In the genomic region with DNA sequence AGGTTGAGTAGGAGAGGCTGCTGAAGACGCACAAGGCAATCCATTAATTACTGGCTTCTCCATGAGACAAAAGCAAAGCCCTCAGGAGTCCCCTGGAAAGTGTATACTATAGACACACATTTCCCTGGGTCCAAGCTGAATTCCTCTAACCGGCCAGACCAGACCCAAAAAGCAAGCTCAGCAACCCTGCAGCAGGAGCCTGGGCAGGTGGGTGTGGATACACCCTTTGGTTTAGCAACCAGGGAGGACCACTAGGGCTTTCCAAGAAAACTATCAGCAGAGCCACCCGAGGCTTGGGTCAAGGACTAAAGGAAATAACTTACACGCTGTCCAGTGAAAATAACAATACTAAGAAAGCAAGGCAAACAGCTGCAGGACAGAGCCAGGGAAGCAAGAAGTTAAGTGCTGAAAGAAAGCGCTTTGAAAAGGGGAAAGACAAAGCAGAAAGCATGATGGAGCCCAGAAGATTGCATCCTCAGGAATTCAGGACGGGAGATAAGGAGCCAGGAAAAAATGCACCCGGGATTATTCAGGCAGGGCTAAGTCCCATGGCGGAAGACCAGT, we compare ENCODE assay signal across 10 mouse cellular contexts. TPM values are rescaled to one million over a fixed set of nuclear protein-coding genes. Genes with fewer than 3 reads are reported as not detected.
DNase-seq lines count a peak whose midpoint lies in the region; ATAC-seq and TF ChIP-seq lines count a peak whose summit lies in the region.
"Had no signal": no experiment of that assay in that cellular context is flagged by ENCODE, and none has a peak within 500 bp of the region (broad histone marks: within the 10 kb centered on the region; RNA-seq: fewer than 3 reads in every experiment).

No protein-coding gene starts in this region.

- H3K4me3 ChIP-seq in heart, embryonic 12.5 days = peak overlapping the region; percentile 63
- 0 out of 2 replicates have a peak overlapping the region, but pooled peaks have one; percentile 64 for H3K4me3 ChIP-seq in brown adipose tissue, adult 24 weeks (ENCODE audit: insufficient read depth, low read depth, low read length)
- peak overlapping the region; percentile 59 for H3K4me3 ChIP-seq in heart, postnatal 0 days (ENCODE audit: low read depth, low read length)
- H3K4me3 ChIP-seq in midbrain, embryonic 10.5 days = peak overlapping the region; percentile 74
- no peak overlapping the region for H3K4me3 ChIP-seq in thymus, adult 2 months (ENCODE audit: control insufficient read depth, insufficient read depth, low read length)

- H3K4me2 ChIP-seq in heart, embryonic 12.5 days = peak overlapping the region; percentile 89
- H3K4me2 ChIP-seq in heart, postnatal 0 days (ENCODE audit: low read depth, low read length) = peak overlapping the region; percentile 91

- 0 out of 2 replicates have a peak, but pooled peaks cover 2% of the 10 kb centered on the region for H3K36me3 ChIP-seq in heart, embryonic 12.5 days
- no peaks in the 10 kb centered on the region for H3K36me3 ChIP-seq in heart, postnatal 0 days (replicated peaks; ENCODE audit: control insufficient read depth, insufficient read depth, low read length)
- peaks cover 6% of the 10 kb centered on the region; the same call in 1 of the 2 replicates for H3K36me3 ChIP-seq in midbrain, embryonic 10.5 days
- peaks cover 32% of the 10 kb centered on the region for H3K36me3 ChIP-seq in thymus, adult 2 months (ENCODE audit: control insufficient read depth, insufficient read depth, low read length)

- H3K9ac ChIP-seq in heart, embryonic 12.5 days = peak overlapping the region; percentile 59; the same call in 1 of the 2 replicates
- no peak overlapping the region for H3K9ac ChIP-seq in heart, postnatal 0 days (replicated peaks; ENCODE audit: low read depth, low read length)

- no peak for TF ChIP-seq EP300 in heart, postnatal 0 days (IDR thresholded peaks at IDR 0.05; ENCODE audit: low read depth)

- 15% methylated on average over 8 of the region's 8 CpGs for WGBS in heart, embryonic 12.5 days
- WGBS in heart, postnatal 0 days = 17% methylated on average over 8 of the region's 8 CpGs
- 10% methylated on average over 8 of the region's 8 CpGs for WGBS in midbrain, embryonic 10.5 days
- WGBS in thymus, adult 2 months = 88% methylated on average over 8 of the region's 8 CpGs

- no peak for ATAC-seq in heart, embryonic 12.5 days (ENCODE audit: insufficient number of reproducible peaks, low FRiP score)
- ATAC-seq in heart, postnatal 0 days (ENCODE audit: insufficient read depth, low read depth) = no peak
- ATAC-seq in erythroid progenitor cell, adult 5-6 weeks (replicated peaks; ENCODE audit: low FRiP score, poor library complexity, severe bottlenecking) = no peak

- H3K4me1 ChIP-seq in heart, embryonic 12.5 days (replicated peaks) = 0 out of 2 replicates have a peak, but pooled peaks cover 13% of the 10 kb centered on the region
- H3K4me1 ChIP-seq in brown adipose tissue, adult 24 weeks (ENCODE audit: control insufficient read depth, insufficient read depth, insufficient read length, low read length) = peaks cover 5% of the 10 kb centered on the region; the same call in 1 of the 2 replicates
- H3K4me1 ChIP-seq in heart, postnatal 0 days (ENCODE audit: control insufficient read depth, insufficient read depth) = peaks cover 10% of the 10 kb centered on the region; the same call in 1 of the 2 replicates
- peaks cover 18% of the 10 kb centered on the region for H3K4me1 ChIP-seq in midbrain, embryonic 10.5 days
- no peaks in the 10 kb centered on the region; the same call in 1 of the 2 replicates for H3K4me1 ChIP-seq in thymus, adult 2 months (replicated peaks; ENCODE audit: control insufficient read depth, insufficient read depth, low read length)

- no peak for TF ChIP-seq POLR2A in thymus, adult 2 months (IDR thresholded peaks at IDR 0.05; ENCODE audit: control insufficient read depth, extremely low read depth, insufficient read depth, low read length, poor library complexity)

- no peaks in the 10 kb centered on the region; the same call in 1 of the 2 replicates for H3K9me3 ChIP-seq in heart, embryonic 12.5 days (replicated peaks)
- no peaks in the 10 kb centered on the region for H3K9me3 ChIP-seq in heart, postnatal 0 days (replicated peaks; ENCODE audit: control insufficient read depth, low read length)
- no peaks in the 10 kb centered on the region for H3K9me3 ChIP-seq in midbrain, embryonic 10.5 days (replicated peaks)

- peaks cover 16% of the 10 kb centered on the region for H3K27me3 ChIP-seq in heart, embryonic 12.5 days (replicated peaks)
- peaks cover 11% of the 10 kb centered on the region for H3K27me3 ChIP-seq in heart, postnatal 0 days (ENCODE audit: control insufficient read depth, insufficient read depth, low read length)
- H3K27me3 ChIP-seq in midbrain, embryonic 10.5 days (ENCODE audit: low read depth, poor library complexity, severe bottlenecking) = peaks cover 38% of the 10 kb centered on the region
- H3K27me3 ChIP-seq in thymus, adult 2 months (ENCODE audit: control insufficient read depth, insufficient read depth, low read length) = no peaks in the 10 kb centered on the region
- H3K27me3 ChIP-seq: CH12.LX had no signal

- H3K27ac ChIP-seq in heart, embryonic 12.5 days (ENCODE audit: poor library complexity, severe bottlenecking) = no peak overlapping the region
- H3K27ac ChIP-seq in brown adipose tissue, adult 24 weeks (replicated peaks; ENCODE audit: low read depth, low read length) = no peak overlapping the region
- H3K27ac ChIP-seq in heart, postnatal 0 days (ENCODE audit: low read depth) = no peak overlapping the region
- H3K27ac ChIP-seq in midbrain, embryonic 10.5 days (replicated peaks) = peak overlapping the region; percentile 80
- no peak overlapping the region for H3K27ac ChIP-seq in thymus, adult 2 months (ENCODE audit: control insufficient read depth, insufficient read depth, low read length)

- no peak for TF ChIP-seq CTCF in heart, postnatal 0 days (IDR thresholded peaks at IDR 0.05; ENCODE audit: low read depth)
- no peak for TF ChIP-seq CTCF in thymus, adult 2 months (IDR thresholded peaks at IDR 0.05; ENCODE audit: borderline replicate concordance, control insufficient read depth, extremely low read depth, insufficient read depth, low read length, poor library complexity)

- no peak for DNase-seq in heart, postnatal 4 days
- no peak for DNase-seq in heart, postnatal 0 days (ENCODE audit: low spot score)
- DNase-seq in midbrain, embryonic 10.5 days (ENCODE audit: low spot score) = peak; percentile 31
- DNase-seq in urinary bladder, adult 2 months (ENCODE audit: low spot score) = no peak
- no peak for DNase-seq in thymus, adult 2 months
- DNase-seq: thymus, postnatal 25 days had no signal

RNA-seq across cellular contexts. Expression of a gene that starts 27.5 kb away (rescaled TPM):
- polyA plus RNA-seq in heart, embryonic 12.5 days (2016; fragmentation: Nextera tagmentation; extraction: Ambion mirVana) = 3.5 and 3.7 TPM in 2 replicates
- total RNA-seq in heart, postnatal 4 days (2021) = 1 to 10 TPM; 3.1 to 4.5 TPM
- polyA plus RNA-seq in brown adipose tissue, adult 24 weeks (2012; ENCODE audit: insufficient read depth, insufficient read length, missing spikeins) = 0.96 and 1.6 TPM in 2 replicates
- total RNA-seq in heart, postnatal 0 days (2014; rRNA removed; ENCODE audit: low replicate concordance) = 2.3 and 14.8 TPM in 2 replicates
- 1.3 and 1.4 TPM in 2 replicates for polyA plus RNA-seq in heart, postnatal 0 days (2015; fragmentation: Nextera tagmentation; extraction: Ambion mirVana)
- 7.9 and 11.2 TPM in 2 replicates for polyA plus RNA-seq in midbrain, embryonic 10.5 days (2016; fragmentation: Nextera tagmentation; extraction: Ambion mirVana)
- 5.2 and 8.1 TPM in 2 replicates for polyA plus RNA-seq in urinary bladder, adult 2 months (2012; rRNA removed)
- polyA plus RNA-seq in thymus, adult 2 months (2012; rRNA removed) = 106 and 120 TPM in 2 replicates
- total RNA-seq in erythroid progenitor cell, adult 5-6 weeks (2015; ENCODE audit: low replicate concordance) = 5.9 and 8.6 TPM in 2 replicates
- total RNA-seq in erythroid progenitor cell, adult 5-6 weeks (2017; ENCODE audit: low replicate concordance) = 7.8 and 16.3 TPM in 2 replicates
